Mouse (Mus musculus): Measurements from ENCODE around the gene Cfap77. TPM values are rescaled to one million over a fixed set of nuclear protein-coding genes. Genes with fewer than 3 reads are reported as not detected.

The Cfap77 gene
- polyA plus RNA-seq, 1 experiment = 0.80 TPM

- DNase-seq (ENCODE audit: low read depth) = no peak
Measured at GRCm38 (mm10) chr2:28997161-28997834, 57.6 kb downstream of the Cfap77 start.

- no peak for DNase-seq (ENCODE audit: low read depth)
Measured at GRCm38 (mm10) chr2:28995436-28995835, 59.4 kb downstream of the Cfap77 start.

DNA sequence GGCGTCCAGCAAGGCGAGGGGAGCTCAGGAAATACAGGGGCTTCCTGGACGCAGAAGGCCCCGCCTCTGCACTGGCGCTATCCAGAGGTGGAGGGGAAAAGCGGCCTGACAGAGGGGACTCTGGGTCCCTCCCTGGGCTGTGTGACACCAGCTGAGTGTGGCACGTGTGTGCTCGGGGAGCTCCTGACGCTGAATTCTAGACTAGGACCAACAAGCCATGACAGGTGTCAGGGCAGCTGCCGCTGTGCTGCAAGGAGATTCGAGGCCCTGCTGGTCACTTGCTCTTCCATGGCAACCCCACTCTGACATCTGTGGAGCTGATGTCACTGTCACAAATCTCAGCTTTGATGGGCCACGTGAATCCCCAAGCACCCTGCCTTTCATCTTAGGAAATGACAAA is 60.9 kb downstream of the Cfap77 start:
- no peak for DNase-seq (ENCODE audit: low read depth)

GRCm38 (mm10) chr2:28988781-28989180 is 66.1 kb downstream of the Cfap77 start:
- no peak for DNase-seq (ENCODE audit: low read depth)

DNA sequence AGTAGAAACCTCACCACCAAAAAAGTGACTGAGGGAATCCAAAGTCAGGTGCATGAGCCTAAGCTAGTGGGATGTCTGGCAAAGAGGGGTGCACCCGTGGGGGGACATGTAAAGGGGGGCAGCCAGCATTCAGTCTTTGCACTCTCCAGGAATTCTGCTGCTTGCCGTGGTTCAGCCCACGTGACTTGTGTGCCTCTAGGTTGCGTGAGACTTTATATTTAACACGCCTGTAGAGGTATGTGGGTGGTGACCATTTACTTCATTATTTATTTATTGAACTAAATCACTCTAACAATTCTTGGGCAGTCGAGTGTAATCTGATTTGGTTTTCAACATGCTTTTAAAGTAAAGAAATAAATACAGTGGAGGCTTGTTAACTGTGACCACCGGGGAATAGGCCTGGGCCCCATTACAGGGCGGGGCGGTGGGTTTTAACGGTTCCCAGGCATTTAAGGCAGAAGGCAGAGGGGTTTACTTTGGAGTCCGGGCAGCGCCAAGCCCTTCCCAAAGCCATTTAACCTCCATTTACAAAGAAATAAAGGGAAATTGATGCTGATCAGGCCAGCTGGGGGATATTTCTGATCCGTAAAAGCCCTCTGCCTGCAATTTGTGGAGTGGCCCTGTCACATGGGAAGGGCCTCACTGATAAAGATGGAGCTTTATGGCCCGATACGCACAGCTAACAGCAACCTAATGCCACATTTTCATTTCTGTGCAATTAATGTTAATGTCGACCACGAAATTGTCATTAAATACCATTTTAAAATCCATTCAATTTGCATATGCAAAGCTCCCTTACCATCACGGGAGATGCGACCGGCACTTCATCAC is 74.6 kb downstream of the Cfap77 start:
- no peak for DNase-seq (ENCODE audit: low read depth)

- no peak for DNase-seq (ENCODE audit: low read depth)
Measured at GRCm38 (mm10) chr2:28978461-28978860, 76.4 kb downstream of the Cfap77 start.

- DNase-seq (ENCODE audit: low read depth) = no peak
Measured at GRCm38 (mm10) chr2:28976635-28977034, 78.2 kb downstream of the Cfap77 start.

DNA sequence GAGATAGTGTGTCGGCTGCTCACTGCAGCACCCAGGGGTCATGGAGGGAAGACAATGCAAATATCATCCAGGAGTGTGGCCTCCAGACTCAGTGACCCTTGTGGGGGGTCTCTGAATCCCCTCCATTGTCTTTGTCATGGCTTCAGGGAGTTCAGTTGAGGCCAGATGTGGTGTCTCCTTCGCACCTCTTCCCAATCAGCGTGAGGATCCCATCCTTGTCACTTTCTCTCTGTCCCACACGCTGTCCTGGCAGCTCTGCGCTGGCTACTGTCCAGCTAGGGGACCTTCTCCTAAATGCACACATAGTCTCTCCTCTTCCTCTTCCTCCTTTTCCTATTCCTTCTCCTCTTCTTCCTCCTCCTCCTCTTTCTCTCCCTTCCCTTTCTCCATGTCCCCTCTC is 79.3 kb downstream of the Cfap77 start:
- DNase-seq (ENCODE audit: low read depth) = no peak

DNA sequence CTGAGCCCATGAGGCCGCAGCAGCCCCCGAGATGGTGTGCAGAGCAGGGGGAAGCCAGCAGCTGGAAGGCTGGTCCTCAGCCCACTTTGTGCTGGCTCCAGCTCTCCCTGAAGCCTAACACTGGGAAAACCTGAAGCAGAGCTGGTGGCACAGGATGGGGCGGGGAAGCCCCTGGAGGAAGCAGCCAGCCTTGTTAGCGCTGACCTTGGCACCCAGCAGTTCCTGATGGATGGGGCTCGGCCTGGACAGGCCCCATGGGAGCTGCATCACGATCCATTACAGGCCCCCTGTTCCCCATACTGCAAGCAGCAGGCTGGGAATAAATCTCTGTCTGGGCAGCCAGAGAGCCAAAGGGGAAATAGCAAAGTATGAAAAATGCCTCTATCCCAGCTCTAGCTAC is 80.3 kb downstream of the Cfap77 start:
- DNase-seq (ENCODE audit: low read depth) = no peak

GRCm38 (mm10) chr2:28973832-28974450 is 80.9 kb downstream of the Cfap77 start:
- DNase-seq (ENCODE audit: low read depth) = no peak

DNA sequence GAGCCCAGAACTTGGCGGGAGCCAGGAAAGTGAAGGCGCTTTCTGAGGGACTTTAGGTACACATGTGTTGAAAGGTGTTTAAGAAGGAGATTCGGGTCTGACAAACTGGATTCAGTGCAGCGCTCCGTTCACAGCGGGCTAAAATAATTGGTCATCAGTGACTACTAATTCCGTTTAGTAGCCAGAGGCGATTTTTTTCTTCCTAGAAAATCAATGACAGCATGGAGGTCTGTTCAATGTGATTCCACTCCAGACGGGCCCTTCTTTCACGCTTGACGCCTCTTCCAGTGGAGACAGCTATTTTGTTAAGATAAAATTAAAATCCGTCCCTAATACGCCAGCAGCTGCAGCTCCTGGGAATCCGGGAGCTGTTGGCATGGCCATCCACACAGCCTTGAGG is 84.4 kb downstream of the Cfap77 start:
- no peak for DNase-seq (ENCODE audit: low read depth)

DNA sequence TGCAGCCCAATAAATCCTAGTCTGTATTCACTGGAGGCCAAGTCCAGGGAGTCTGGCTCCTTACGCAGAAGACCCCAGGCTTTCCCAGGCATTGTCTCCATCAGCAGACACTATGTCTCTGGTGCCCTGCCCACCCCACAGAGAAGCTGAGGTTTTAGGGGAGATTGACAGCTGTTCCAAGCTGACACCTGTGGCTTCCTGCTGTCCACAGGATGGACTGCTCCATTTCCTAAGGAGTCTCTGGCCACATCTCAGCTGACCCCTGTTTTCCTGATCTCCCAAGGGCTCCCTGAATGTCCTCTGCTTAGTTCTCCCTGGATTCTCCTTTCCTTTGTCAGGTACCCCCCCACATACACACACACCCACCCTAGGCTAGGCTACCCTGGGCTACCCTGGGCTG is 86.6 kb downstream of the Cfap77 start:
- no peak for DNase-seq (ENCODE audit: low read depth)

DNA sequence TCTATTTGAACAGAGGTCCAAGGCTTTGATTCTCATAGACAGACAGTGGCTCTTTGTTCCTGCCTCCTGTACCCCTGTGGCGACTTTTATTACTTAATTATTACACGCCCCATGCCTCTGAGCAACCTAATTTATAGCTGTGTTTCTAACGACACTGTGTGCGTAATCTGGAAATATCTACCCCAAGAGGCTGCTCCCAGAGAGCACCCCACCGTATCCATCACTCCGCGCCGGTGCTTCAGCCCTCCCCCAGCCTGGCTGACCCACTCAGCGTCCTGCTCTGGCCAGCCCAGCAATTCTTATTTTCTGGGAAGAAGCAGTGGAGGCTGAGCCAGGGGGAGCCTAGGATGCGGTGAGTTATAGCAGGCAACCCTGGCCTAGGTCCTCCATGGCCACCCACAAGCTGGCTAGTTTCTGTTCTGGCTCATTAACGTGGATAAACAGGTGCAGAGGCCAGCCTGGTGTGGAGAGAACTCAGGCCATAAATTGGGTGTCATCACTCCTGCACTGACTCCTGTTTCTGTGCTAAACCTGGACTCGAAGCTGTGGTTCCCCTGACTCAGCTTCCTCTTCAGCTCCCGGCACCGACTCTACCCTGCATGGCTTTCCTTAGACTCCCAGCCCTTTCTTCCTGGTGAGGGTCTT is 88.6 kb downstream of the Cfap77 start:
- DNase-seq (ENCODE audit: low read depth) = no peak

GRCm38 (mm10) chr2:28963565-28963964 is 91.3 kb downstream of the Cfap77 start:
- no peak for DNase-seq (ENCODE audit: low read depth)

- no peak for DNase-seq (ENCODE audit: low read depth)
Measured at GRCm38 (mm10) chr2:28961636-28962035, 93.2 kb downstream of the Cfap77 start.

DNA sequence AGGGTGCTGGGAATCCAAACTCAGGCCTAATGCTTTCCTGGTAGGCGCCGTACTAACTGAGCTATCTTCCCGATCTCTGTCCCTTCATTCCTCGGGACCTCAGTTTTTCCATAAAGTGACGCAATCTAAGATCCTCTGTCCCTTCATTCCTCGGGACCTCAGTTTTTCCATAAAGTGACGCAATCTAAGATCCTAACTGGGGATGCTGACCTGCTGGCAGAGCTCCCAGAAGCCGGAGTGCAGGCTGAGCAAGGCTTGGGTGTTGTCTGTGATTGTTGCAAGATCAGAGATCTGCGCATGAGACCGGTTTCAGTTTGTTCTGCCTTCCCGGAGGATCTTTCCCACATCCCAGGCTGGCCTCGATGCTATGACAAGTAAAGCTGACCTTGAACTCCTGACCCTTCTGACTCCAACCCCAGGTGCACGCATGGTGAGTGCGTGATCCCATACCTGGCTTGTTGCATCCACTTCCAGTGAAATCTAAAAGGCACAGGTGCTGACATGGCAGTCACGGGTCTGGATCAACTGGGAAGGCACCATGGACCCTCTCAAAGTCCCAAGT is 93.8 kb downstream of the Cfap77 start:
- DNase-seq (ENCODE audit: low read depth) = no peak

- no peak for DNase-seq (ENCODE audit: low read depth)
Measured at GRCm38 (mm10) chr2:28956874-28957273, 98.0 kb downstream of the Cfap77 start.

DNA sequence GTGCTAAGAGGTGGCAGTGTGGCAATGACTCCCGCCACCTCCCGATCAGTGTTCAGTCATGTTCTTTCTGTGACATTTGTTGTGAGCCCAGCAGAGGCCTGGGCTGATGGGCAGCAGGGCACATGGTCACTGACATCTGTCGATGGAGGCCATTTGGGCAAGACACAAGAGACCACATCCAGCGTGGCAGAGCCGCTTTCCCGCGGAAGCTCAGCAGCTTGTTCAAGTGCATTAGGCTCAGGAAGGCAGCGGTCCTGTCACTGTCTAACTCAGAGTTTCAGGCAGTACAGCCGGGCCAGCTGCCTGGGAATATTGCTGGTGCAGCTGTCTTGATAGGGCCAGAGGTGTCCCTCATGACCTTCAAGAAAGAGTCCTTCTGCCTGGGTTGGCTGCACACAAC is 100.3 kb downstream of the Cfap77 start:
- DNase-seq (ENCODE audit: low read depth) = no peak

DNA sequence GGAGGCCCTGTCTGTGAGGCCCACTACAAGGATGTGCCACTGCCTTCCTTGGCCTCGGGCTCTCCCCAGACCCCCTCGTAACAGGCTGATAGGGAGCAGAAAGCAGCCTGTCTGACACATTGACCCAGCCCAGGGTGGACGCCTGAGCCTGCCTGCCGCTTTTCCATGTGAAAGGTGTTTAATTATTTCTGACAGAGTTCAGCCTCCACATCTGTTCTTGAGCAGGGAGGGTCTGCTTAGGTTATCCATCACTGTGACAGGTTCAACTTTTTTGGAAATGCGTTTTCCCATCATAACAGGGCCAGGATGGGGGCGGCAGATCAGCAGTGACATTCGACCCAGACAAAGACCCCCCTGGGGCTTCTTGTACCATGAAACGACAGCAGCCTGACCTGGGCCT is 101.9 kb downstream of the Cfap77 start:
- DNase-seq (ENCODE audit: low read depth) = no peak

GRCm38 (mm10) chr2:28946312-28946711 is 108.6 kb downstream of the Cfap77 start:
- no peak for DNase-seq (ENCODE audit: low read depth)

DNA sequence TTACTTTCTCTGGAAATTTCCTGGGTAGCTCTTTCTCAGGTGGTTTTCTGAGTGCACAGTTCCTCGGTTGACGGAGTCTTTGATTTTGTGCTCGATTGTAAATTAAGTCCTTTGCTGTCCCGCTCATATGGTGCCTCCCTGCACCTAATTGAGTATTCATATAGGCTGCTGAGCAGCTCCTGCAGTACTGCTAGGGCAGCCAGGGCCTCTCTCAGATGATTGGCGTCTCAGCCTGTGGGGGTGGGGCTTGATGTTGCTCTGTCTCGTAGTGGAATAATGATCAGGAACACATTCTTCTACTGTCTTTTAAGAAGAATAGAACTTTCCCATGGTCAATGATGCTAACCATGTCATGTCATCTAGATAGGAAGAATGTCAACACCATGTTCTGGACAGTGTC is 109.5 kb downstream of the Cfap77 start:
- DNase-seq (ENCODE audit: low read depth) = no peak
